Mouse (Mus musculus) stomach, postnatal 0 days (tissue): ENCODE results near the gene Clp1. TPM values are rescaled to one million over a fixed set of nuclear protein-coding genes. Genes with fewer than 3 reads are reported as not detected.

Experiments used
- ATAC-seq: fragments of 200-750 bp; cut with Nextera tagmentation; 2 replicates; pipeline ENCODE4 v1.8.0; 2017; ENCODE audit not compliant: low FRiP score, low TSS enrichment
- DNase-seq: peaks from one replicate; pipeline ENCODE4 v3.0.0-alpha.2; 2016; ENCODE audit warnings: low spot score
- H3K27ac ChIP-seq: fragments of 300-500 bp; sonication (generic); replicated peaks from 2 replicates; pipeline ENCODE4 v1.5.1; 2014; ENCODE audit warnings: mild to moderate bottlenecking, control low read depth
- H3K27me3 ChIP-seq: fragments of 300-500 bp; sonication (generic); 2 replicates; pipeline ENCODE4 v1.6.1; 2014; ENCODE audit warnings: low read length; ENCODE audit not compliant: control insufficient read depth, insufficient read depth
- H3K36me3 ChIP-seq: fragments of 300-500 bp; sonication (generic); 2 replicates; pipeline ENCODE4 v1.6.1; 2014; ENCODE audit warnings: low read length, mixed read lengths; ENCODE audit not compliant: control insufficient read depth, insufficient read depth
- H3K4me1 ChIP-seq: fragments of 300-500 bp; sonication (generic); replicated peaks from 2 replicates; pipeline ENCODE4 v1.6.1; 2014; ENCODE audit warnings: antibody characterized with exemption; ENCODE audit not compliant: control insufficient read depth, insufficient read depth
- H3K4me2 ChIP-seq: fragments of 300-500 bp; sonication (generic); replicated peaks from 2 replicates; pipeline ENCODE4 v1.6.1; 2014; ENCODE audit warnings: low read depth, mild to moderate bottlenecking, control low read depth, moderate library complexity
- H3K4me3 ChIP-seq: fragments of 300-500 bp; sonication (generic); 2 replicates; pipeline ENCODE4 v1.5.1; 2014; ENCODE audit warnings: low read depth, low read length, control low read depth
- H3K9ac ChIP-seq: fragments of 300-500 bp; sonication (generic); 2 replicates; pipeline ENCODE4 v1.6.1; 2014; ENCODE audit warnings: mild to moderate bottlenecking, low read length, control low read depth, mixed read lengths
- H3K9me3 ChIP-seq: fragments of 300-500 bp; sonication (generic); 2 replicates; pipeline ENCODE4 v1.6.1; 2016; ENCODE audit warnings: low read length; ENCODE audit not compliant: control insufficient read depth
- CTCF ChIP-seq: IDR thresholded peaks from 2 replicates; pipeline ENCODE4 v1.5.1; 2016; ENCODE audit warnings: antibody characterized with exemption, low read depth, mild to moderate bottlenecking, moderate library complexity
- EP300 ChIP-seq: optimal IDR thresholded peaks from 2 replicates; pipeline ENCODE3; 2016; ENCODE audit warnings: antibody characterized with exemption
- WGBS: fragments of 180-500 bp; shearing (Covaris S2); extraction: QIAGEN DNeasy Blood & Tissue Kit; methylation state at CpG from one replicate; pipeline ENCODE4 v1.1.7; 2014; 5-methylcytosine and 5-hydroxymethylcytosine counted together
- polyA plus RNA-seq: library from polyadenylated mRNA; unstranded; fragments of >200 nt; fragmentation: Nextera tagmentation; extraction: Ambion mirVana; gene quantifications from 2 replicates; pipeline ENCODE4 v1.2.1, GENCODE M21; 2015

Clp1 gene
- polyA plus RNA-seq, 1 experiment from 2014 or later = 16.5 TPM

DNA sequence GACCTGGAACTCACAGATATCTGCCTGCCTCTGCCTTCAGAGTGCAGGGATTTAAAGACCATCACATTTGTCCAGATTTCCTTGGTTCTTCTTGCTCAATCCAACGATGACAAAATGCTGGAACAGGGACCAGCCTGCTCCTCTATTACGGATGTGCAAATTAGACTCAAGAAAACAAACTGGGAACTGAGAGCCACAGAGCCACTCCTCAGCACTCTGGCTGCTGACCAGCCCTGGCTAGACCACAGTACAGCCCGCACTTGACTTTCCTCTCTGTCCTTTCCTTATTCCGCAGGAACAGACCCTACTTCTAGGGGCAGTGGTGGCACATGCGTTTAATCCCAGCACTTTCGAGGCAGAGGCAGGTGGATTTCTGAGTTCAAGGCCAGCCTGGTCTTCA lies 43.4 kb upstream of the Clp1 start:
- H3K9ac ChIP-seq = no peak overlapping the region
- H3K9me3 ChIP-seq = no peaks in the 10 kb centered on the region
- no peak for DNase-seq
- H3K4me2 ChIP-seq = no peak overlapping the region
- no peak overlapping the region for H3K4me3 ChIP-seq
- WGBS = 71% methylated on average over 6 of the region's 6 CpGs
- H3K27ac ChIP-seq = no peak overlapping the region
- no peaks in the 10 kb centered on the region for H3K4me1 ChIP-seq
- no peak for ATAC-seq
- no peak for TF ChIP-seq EP300
- TF ChIP-seq CTCF = no peak
- H3K36me3 ChIP-seq = no peaks in the 10 kb centered on the region
- H3K27me3 ChIP-seq = no peaks in the 10 kb centered on the region

DNA sequence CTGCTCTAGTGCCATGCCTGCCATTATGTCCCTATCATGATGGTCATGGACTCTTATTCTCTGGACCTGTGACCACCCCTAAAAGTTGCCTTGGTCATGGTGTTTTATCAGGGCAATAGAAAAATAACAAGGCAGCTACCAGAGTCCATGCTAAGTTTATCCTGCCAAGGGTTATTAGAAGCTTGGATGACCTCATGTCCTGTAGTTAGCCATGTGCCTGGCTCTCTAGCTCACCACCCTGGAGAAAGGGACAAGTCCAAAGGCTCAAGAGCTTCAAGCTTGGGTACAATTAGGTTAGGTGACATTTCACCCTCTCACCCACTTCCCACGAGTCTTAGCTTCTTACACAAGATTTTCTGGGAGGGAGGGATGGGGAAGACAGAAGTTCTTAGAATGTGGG lies 35.7 kb upstream of the Clp1 start:
- TF ChIP-seq CTCF (no peak), EP300 (no peak)
- no peak overlapping the region for H3K4me3 ChIP-seq
- WGBS = 57% methylated on average over 1 of the region's 1 CpGs
- ATAC-seq (no peak), DNase-seq (no peak)
- H3K36me3 ChIP-seq = no peaks in the 10 kb centered on the region
- no peaks in the 10 kb centered on the region for H3K27me3 ChIP-seq
- H3K4me2 ChIP-seq = no peak overlapping the region
- H3K9me3 ChIP-seq = no peaks in the 10 kb centered on the region
- H3K4me1 ChIP-seq = no peaks in the 10 kb centered on the region
- no peak overlapping the region for H3K9ac ChIP-seq
- no peak overlapping the region for H3K27ac ChIP-seq

- DNase-seq (no peak), ATAC-seq (no peak)
- Histone ChIP-seq H3K4me3 (no peak overlapping the region), H3K36me3 (no peaks in the 10 kb centered on the region), H3K4me2 (no peak overlapping the region), H3K27ac (no peak overlapping the region), H3K27me3 (no peaks in the 10 kb centered on the region), H3K4me1 (no peaks in the 10 kb centered on the region), H3K9ac (no peak overlapping the region), H3K9me3 (no peaks in the 10 kb centered on the region)
- TF ChIP-seq CTCF (no peak), EP300 (no peak)
- 50% methylated on average over 4 of the region's 4 CpGs for WGBS
These were observed 35.1 kb upstream of the Clp1 start for GRCm38 (mm10) chr2:84762295-84762694.

DNA sequence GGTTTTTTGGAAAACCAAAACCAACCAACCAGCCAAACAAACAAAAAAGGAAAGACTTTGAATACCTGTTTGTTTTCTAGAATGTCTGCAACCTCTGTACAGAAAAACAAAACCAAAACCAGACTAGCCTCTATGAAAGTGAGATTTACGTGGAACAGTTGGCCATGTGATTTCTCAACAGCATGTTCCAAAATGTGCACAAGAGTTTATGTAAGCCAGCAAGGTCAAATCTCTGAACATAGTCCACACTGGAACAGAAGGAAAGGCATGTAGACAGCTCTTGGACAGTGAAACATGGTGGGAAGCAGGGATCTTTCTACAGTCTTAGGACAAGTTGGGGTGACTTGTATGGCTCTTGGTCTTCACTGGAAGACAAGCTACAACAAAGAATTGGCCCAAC lies 34.7 kb upstream of the Clp1 start:
- Histone ChIP-seq H3K4me2 (no peak overlapping the region), H3K9me3 (no peaks in the 10 kb centered on the region), H3K27ac (no peak overlapping the region), H3K4me1 (no peaks in the 10 kb centered on the region), H3K27me3 (no peaks in the 10 kb centered on the region), H3K4me3 (no peak overlapping the region), H3K9ac (no peak overlapping the region), H3K36me3 (no peaks in the 10 kb centered on the region)
- DNase-seq (no peak), ATAC-seq (no peak)
- no peak for TF ChIP-seq EP300
- TF ChIP-seq CTCF = no peak
- 62% methylated on average over 1 of the region's 1 CpGs for WGBS

DNA sequence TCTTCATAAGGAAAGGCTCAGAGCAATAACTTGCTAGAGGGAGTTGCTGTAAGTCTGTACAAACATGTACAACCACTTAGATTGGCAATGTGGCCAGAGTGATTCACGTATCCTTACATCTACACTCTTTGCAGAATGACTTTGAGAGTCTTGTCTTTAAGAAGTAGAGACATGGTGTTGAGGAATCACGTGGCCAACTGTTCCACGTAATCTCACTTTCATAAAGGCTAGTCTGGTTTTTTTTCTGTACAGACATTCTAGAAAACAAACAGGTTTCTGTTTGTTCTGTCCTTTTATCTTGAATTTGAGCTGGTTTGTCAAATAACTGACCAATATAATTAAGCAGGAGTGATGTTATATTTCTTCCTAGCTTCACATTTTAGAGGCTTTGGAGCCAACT lies 34.2 kb upstream of the Clp1 start:
- Histone ChIP-seq H3K27ac (no peak overlapping the region), H3K9ac (no peak overlapping the region), H3K36me3 (no peaks in the 10 kb centered on the region), H3K27me3 (no peaks in the 10 kb centered on the region), H3K4me1 (no peaks in the 10 kb centered on the region), H3K4me2 (no peak overlapping the region), H3K9me3 (no peaks in the 10 kb centered on the region), H3K4me3 (no peak overlapping the region)
- TF ChIP-seq EP300 (no peak), CTCF (no peak)
- ATAC-seq = no peak
- WGBS = 64% methylated on average over 3 of the region's 3 CpGs
- DNase-seq = no peak

GRCm38 (mm10) chr2:84760777-84761176 lies 33.6 kb upstream of the Clp1 start:
- DNase-seq (no peak), ATAC-seq (no peak)
- Histone ChIP-seq H3K4me2 (no peak overlapping the region), H3K9ac (no peak overlapping the region), H3K27me3 (no peaks in the 10 kb centered on the region), H3K4me1 (no peaks in the 10 kb centered on the region), H3K27ac (no peak overlapping the region), H3K36me3 (no peaks in the 10 kb centered on the region), H3K9me3 (no peaks in the 10 kb centered on the region), H3K4me3 (no peak overlapping the region)
- WGBS = 55% methylated on average over 8 of the region's 8 CpGs
- no peak for TF ChIP-seq CTCF
- no peak for TF ChIP-seq EP300
